8 mouse cellular contexts compared by ENCODE assay signal in the genomic region with DNA sequence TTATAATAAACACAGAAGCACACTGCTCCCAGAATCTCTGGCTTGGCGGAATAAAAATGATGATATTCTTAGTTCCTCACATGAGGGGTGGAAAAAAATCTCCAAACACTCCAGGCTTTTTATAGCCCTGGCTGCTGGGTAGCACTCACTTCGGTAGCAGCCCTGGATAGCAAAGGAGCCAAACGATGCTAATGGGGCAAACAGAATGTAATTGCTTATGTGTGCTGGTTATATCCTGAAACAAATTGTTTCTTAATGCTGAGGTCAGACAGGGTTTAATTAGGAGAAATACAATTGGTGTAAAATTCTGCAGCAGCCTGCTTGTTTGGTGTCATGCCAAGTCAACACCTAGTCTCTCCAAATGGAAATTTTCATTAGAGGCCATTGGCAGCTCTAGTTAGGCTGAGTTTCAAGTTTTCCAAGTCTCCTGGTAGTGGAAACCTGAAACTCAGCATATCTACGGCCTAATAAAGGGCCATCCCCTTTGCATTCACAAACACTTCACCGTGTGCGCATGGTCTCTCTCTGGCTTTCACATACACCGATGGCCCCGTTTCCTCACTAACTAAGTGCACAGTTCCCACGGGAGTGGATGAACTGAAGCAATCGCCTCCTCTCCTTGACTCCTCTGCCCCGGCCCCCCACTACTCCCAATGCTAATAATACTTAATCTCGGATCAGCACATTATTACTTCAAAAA.
DNase-seq lines count a peak whose midpoint lies in the region; ATAC-seq and TF ChIP-seq lines count a peak whose summit lies in the region.

No protein-coding gene starts in this region.

- H3K9me3 ChIP-seq in midbrain, embryonic 11.5 days (ENCODE audit: control insufficient read depth, low read length): no peaks in the 10 kb centered on the region

- no peaks in the 10 kb centered on the region for H3K27me3 ChIP-seq in midbrain, embryonic 11.5 days (ENCODE audit: control insufficient read depth, insufficient read depth, low read length)

- 83% methylated on average over 12 of the region's 12 CpGs for WGBS in midbrain, embryonic 11.5 days

- no peak overlapping the region for H3K4me2 ChIP-seq in midbrain, embryonic 11.5 days

- TF ChIP-seq CTCF in left cerebral cortex, adult 2 months (IDR thresholded peaks at IDR 0.05): no peak

- no peak for DNase-seq in left cerebral cortex, adult 2 months (ENCODE audit: extremely low spot score in 1 of 2, low spot score in 2 of 2)
- no peak for DNase-seq in left cerebral cortex, adult 11 months (ENCODE audit: low spot score)
- peak; percentile 11 for DNase-seq in cerebellum, adult 9-11 months
- DNase-seq in gastrocnemius, postnatal 14 days: peak; percentile 16
- DNase-seq in kidney, postnatal 14 days: peak; percentile 36
- no peak for DNase-seq in spleen, postnatal 14 days (ENCODE audit: low spot score in 2 of 2)
- DNase-seq in midbrain, embryonic 11.5 days (ENCODE audit: low spot score, missing footprints): no peak

- no peaks in the 10 kb centered on the region for H3K36me3 ChIP-seq in midbrain, embryonic 11.5 days (ENCODE audit: control insufficient read depth, insufficient read depth, low read length)

- no peak overlapping the region for H3K4me3 ChIP-seq in left cerebral cortex, adult 2 months
- H3K4me3 ChIP-seq in midbrain, embryonic 11.5 days (ENCODE audit: low read depth, low read length): no peak overlapping the region

- ATAC-seq in granulocyte monocyte progenitor cell, adult 5-6 weeks (replicated peaks; ENCODE audit: poor library complexity, severe bottlenecking): no peak
- no peak for ATAC-seq in midbrain, embryonic 11.5 days (ENCODE audit: low FRiP score)

- no peak overlapping the region for H3K9ac ChIP-seq in midbrain, embryonic 11.5 days (ENCODE audit: low read length)

- intact Hi-C loops in left cerebral cortex, adult 2 months (cut with DNase I): no loop called here
- intact Hi-C loops in gastrocnemius, postnatal 14 days (cut with DNase I; ENCODE audit: low total_unique reads): no loop called here

- peak overlapping the region; percentile 21 for H3K27ac ChIP-seq in left cerebral cortex, adult 2 months
- H3K27ac ChIP-seq in midbrain, embryonic 11.5 days (ENCODE audit: low read depth, low read length): no peak overlapping the region

- no peaks in the 10 kb centered on the region for H3K4me1 ChIP-seq in midbrain, embryonic 11.5 days (ENCODE audit: control insufficient read depth, insufficient read depth, low read length)

Comparison
In these comparisons a context has a peak if more than half of its experiments do, and no peak if none do; other contexts are left out.
1. DNase-seq: peak in cerebellum, adult 9-11 months (single experiment), gastrocnemius, postnatal 14 days (single experiment) and kidney, postnatal 14 days (single experiment); none in left cerebral cortex, adult 2 months (0 of 2), left cerebral cortex, adult 11 months (single experiment), spleen, postnatal 14 days (0 of 2) and midbrain, embryonic 11.5 days (single experiment).